Comparison of ENCODE assay signal across 29 mouse cellular contexts in the genomic region with DNA sequence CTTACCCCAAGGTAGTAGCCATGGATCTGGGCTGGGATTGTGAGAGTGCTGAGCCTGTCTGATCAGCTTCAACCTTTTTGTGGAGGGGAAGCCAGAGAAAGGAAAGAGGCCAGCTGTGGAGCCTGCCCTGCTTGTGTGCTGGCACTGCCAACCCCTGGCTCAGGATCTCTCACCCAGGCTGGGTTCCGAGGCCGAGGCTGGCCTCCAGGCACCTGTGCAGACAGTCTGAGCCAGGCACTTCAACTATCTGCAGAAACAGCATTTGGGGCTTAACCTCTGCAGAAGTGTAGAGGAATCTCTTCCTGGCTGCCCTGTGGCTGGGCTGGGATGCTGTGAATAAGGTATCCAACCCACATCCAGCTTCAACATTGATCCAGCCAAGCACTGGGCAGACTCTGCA. TPM values are rescaled to one million over a fixed set of nuclear protein-coding genes. Genes with fewer than 3 reads are reported as not detected.
"Had no signal": no experiment of that assay in that cellular context is flagged by ENCODE, and none has a peak within 500 bp of the region (broad histone marks: within the 10 kb centered on the region; RNA-seq: fewer than 3 reads in every experiment).

No protein-coding gene starts in this region.

- H3K4me3 ChIP-seq: heart, embryonic 12.5 days; heart, embryonic 13.5 days; heart, embryonic 15.5 days; hindbrain, embryonic 10.5 days; hindbrain, embryonic 12.5 days; hindbrain, embryonic 13.5 days; hindbrain, embryonic 15.5 days; intestine, embryonic 15.5 days; kidney, embryonic 15.5 days; layer of hippocampus, adult 2 months; left cerebral cortex, adult 2 months had no signal

- DNase-seq: heart, postnatal 10 days; heart, postnatal 14 days; heart, postnatal 36 days; kidney, adult 11 months; kidney, adult 18-20 months; kidney, adult 2 months; kidney, adult 8-10 months; kidney, adult 9 months; kidney, postnatal 10 days; kidney, postnatal 14 days; kidney, postnatal 36 days; kidney, postnatal 4 days; layer of hippocampus, adult 9-11 months; layer of hippocampus, postnatal 36 days had no signal

- H3K27ac ChIP-seq: heart, embryonic 13.5 days; heart, embryonic 15.5 days; hindbrain, embryonic 10.5 days; hindbrain, embryonic 12.5 days; hindbrain, embryonic 13.5 days; hindbrain, embryonic 14.5 days; hindbrain, embryonic 15.5 days; hindbrain, postnatal 0 days; intestine, embryonic 15.5 days; kidney, embryonic 15.5 days; kidney, postnatal 0 days; layer of hippocampus, adult 2 months; left cerebral cortex, adult 2 months had no signal

RNA-seq across cellular contexts. Expression of gene Ebf3, which starts 19.7 kb away (rescaled TPM):
- total RNA-seq: hematopoietic stem cell, adult 5-6 weeks had no signal
